Mouse (Mus musculus) gastrocnemius, postnatal 10 days (tissue): Measurements from ENCODE around the gene Sema4a. TPM values are rescaled to one million over a fixed set of nuclear protein-coding genes. Genes with fewer than 3 reads are reported as not detected.

ENCODE experiments used
- DNase-seq: peaks from one replicate; pipeline ENCODE4 v3.0.0; 2021; ENCODE audit warnings: mixed read lengths
- total RNA-seq, 2 experiments: library from RNA; stranded (reverse); gene quantifications; 2 replicates each; pipeline ENCODE4 v1.2.3; 2021

Sema4a gene
- total RNA-seq, 2 experiments from 2014 or later: 2.3 to 3.7 TPM

DNA sequence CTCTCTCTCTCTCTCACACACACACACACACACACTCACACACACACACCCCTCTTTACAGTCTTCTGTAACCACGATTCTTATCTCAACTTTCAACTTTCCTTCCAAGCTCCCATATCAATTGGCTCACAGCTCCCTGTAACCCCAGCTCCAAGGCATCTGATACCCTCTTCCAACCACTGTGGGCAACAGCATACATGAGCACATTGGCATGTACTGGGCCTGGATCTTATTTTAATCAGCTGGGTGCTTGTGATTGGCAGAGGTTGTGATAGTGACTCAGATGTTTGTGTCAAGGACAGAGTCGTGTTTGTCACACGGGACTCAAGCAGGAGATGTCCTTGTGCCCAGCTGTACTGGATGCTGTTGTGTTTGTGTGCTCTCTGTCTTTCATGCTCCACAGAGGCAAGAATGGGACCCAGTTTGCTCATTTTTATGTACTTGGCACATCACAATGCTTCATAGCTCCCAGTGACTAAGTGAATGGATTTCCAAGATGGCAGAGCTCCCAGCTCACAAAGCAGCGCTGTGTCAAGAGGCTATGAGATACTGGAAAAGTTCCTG, 33.6 kb downstream of the Sema4a start:
- DNase-seq: no peak

DNA sequence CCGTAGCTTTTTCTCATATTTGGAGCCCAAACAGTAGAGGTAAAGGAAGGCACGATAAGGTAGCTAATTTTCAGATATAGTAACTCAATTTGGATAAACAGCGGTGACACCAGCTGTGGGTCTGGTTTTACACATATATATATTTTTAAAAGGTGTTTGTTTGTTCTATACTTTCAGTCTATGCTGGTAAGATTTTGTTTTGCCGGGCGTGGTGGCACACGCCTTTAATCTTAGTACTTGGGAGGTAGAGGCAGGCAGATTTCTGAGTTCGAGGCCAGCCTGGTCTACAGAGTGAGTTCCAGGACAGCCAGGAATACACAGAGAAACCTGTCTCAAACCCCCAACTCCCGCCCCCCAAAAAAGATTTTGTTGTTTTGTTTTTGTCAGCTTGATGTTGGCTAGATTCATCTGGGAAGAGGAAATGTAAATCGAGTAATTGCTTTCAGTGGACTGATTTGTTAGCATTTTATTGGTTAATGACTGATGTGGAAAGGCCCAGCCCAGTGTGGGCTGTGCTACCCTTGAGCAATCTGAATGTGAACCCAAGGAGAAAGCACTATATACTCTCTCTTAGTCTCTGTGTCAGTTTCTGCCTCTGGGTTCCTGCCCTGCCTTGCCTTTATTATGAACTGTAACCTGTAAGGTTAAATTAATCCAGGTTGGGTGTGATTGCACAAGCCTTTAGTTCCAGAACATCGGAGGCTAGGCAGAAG, 35.1 kb downstream of the Sema4a start:
- no peak for DNase-seq

DNA sequence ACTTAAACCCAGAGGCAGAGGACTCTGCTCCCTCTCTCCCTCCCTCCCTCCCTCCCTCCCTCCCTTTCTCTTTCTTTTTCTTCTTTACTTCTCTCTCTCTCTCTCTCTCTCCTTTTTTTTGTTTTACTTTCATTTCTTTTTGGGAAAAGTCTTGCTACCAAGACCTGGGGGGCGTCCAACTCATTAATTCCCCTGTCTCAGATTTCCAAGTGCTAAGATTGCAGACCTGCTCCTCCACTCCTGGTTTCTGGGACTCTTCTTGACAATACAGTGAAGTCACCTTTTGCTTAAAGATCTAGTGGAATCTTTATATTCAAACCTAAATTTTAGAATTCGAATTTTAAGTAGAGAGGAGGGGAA, 35.7 kb downstream of the Sema4a start:
- no peak for DNase-seq

DNA sequence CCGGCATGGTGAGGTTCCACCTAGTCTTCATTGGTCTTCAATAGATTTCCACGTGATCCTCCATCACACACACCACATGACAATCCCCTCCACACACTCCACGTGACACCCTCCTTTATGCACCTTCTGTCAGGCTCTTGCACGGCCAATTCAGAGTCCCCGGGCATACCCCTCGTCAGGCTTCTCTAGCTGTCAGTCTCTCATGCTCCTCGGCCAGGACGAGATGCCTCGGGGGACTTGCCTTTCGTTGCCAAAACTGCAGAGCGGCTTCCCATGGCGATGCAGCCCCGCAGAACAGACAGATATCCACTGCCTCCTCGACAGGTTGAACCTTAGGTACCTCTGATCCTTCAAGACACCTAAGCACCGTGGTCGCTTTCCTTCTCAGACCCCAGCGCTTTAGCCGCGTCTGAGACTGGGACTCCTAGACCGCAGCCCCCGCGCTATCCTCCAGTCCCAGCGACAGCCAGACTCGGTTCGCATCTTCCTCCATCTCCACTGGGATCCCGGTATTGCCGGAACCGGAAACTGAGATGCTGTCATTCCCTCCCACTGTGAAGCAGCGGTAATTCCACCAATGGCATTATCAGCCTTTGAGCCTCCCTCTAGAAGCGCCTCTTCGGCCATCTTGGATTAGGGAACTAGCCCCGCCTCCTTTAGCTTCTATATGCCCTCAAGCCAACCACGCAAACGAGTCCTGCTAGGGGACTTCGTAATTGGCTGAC, 36.2 kb downstream of the Sema4a start, which contains the start of gene Slc25a44:
Slc25a44 (minus strand) TSS at position 535 of the 725 bp plus-strand sequence.
- peak; percentile 83 for DNase-seq

DNA sequence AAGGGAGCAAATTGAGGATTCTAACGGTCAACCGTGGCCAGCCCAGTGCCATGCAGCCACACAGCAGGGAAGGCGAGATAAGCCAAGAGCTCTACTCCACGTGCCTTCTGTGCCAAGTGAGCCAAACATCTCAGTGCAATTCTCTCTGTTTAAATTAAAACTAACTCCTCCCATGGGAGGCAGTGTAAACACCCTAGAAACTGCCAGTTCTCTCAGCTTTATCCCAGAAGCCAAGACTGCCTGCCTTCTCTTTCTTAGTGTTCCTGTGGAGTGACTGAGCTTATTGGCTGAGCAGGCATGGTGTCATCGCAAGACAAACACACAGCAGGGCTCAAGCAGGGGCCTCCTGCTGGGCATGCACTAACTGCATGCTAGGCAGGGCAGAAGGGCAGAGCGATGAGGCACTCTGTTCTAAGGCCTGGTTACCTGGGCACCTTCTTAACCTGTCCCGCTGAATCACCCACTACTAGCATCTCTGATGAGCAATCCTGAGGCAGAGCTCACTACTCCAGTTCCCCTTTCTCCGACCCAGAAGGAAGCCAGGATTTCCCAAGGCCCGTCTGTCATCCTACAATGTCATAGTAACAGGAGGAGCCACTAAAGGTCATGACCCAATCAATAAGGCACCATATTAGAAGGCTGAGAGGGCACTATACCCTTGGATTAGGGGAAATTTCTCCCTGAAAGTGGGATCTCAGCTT, 38.8 kb downstream of the Sema4a start:
- DNase-seq: no peak

DNA sequence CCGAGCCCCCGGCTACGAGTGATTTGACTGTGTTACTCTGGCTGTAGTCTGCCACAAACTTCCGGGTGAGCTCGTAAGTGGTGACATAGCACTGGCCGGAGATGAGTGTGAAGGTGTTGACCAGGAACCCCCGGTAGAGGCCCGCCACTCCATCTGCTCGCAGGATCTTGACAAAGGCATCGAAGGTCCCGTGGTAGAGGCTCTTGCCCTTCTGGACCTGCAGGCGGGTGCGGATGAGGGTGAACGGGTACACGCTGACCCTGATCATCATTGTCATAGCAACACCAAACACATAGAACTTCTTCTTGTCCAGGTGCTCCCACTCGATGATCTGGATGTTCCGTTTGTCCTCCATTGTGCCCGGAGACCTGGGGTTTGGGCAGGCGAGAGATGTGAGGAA, 40.2 kb downstream of the Sema4a start:
- DNase-seq: no peak

DNA sequence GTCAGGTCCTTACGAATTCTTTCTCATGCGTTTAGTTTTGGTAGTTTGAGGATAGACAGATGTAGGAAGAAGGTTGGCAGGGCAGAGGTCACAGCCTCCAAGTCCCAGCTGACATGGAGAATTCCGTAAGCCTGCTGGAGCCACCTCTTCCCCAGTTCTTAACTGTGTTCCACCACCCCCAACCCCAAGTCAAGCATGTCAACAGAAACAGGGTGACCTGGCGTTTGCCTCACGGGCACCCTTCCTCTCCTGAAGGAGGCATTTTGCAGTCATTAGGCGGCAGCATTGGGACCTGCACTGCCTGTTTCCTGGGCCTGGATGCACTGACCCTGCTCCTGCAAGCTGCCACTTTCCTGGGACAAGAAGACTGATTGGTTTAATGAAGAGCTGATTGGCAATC, 43.0 kb downstream of the Sema4a start:
- no peak for DNase-seq

DNA sequence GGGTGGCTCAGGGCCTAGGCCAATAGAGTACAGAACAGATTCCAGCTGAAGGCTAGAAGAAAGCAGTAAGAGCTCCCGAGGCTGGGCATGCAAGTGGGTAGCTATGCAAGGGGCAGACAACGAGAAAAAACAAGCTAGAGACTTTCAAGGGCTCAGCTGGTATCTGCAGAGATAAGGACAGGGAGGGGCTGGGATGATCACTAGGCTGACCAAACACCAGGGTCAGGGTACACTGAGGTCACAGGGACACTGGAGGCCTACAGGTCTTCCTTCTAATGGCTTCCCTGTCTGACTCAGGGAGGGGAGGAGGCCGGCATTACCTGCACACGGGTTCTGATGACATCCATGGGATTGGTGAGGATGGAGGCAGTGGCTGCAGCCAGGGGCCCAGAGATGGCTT, 45.3 kb downstream of the Sema4a start:
- DNase-seq: no peak

DNA sequence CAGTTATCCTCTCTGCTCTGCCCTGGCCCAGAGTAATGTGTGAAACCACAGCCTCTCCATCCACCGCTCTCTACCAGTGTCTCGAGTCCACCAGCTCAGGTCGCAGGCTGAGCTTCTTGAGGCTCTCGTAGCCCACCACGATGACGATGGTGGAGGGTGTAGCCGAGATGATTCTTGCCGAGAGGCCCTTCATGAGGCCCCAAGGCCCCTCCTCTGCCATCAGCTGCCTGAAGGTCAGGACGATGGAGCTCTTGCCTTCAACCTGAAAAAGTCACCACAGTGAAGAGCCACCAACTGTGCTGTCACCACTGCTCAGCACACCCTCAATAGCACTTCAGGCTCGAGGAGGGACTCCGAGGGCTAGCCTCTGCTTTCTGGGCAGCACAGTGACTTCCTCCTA, 48.3 kb downstream of the Sema4a start:
- DNase-seq: no peak

DNA sequence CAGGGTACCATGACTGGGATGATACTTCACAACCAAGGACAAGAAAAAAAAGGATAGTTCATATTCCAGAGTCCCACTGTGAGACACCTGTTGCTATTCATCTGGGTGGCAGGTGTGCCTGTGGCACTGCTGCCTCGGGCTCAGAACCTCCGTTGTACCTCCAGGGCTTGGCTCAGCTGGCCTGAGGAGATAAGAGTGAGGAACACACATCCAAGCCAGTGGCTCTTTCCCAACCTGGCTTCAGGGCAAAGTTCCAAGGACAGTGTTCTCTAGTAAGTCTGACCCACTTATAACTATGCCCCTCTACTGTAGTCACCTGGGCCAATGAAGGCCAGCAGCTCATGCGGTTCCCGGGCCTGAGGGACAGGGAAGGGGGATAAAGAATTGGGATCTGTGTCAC, 49.3 kb downstream of the Sema4a start:
- no peak for DNase-seq

DNA sequence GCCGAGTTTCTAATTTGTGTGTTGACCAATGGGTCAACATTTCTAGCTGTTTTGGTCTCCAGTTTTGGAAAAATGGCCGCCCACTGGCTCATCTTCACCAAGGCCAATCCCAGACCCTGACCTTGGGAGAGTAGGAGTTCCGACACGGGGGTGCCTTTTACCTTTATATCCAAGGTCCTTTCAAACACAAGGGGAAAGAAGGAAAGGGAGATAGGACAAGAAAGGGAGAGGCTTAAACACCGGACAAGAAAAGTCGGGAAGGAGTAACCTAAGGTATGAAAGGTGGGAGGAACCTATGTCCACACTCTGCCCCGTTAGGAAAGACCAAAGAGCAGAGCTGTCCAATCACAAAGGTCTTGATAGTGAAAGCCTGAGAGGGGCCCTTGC, 50.3 kb downstream of the Sema4a start:
- DNase-seq: no peak

DNA sequence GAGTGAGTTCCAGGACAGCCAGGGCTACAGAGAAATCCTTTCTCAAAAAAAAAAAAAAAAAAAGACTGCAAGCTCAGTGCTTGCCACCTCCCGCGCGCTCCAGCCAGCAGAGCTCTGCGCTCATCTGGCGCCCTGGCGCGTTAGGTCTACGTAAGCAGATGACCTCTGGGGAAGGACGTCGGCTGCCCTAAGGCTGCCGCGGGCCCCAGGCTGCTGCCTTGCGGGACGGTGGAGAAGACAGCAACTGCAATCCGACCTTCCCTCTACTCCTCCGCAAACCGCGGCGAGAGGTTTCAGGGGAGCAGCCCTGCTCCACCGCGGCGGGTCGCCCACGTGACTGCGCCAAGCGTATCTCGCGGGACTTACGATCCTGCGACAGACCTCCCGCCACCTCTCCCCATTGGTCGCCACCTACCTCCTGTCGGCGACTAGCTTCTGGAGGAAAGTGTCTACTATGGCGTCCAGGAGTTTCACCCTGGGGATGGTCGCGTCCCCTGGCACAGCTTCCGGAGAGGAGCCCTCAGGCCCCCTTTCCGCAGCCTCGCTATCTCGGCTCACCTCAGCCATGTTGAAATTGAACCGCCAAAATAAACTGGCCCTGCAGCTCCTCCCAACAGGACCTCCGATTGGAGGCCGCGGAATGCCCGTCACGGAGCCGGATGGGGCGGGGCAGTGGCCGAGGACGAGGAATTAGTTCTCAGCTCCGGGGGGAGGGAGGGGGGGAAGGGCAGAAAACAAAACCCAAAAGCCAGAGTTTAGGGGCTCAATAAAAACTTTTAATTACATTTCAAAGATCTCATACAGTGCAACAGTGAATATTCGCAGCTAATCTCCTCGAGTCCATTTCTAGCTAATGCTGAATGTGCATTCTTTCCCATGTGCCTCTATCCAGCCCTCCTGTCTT, 51.0 kb downstream of the Sema4a start, which contains the start of gene Pmf1:
Pmf1 (minus strand) TSS at position 591 of the 904 bp plus-strand sequence.
- peak; percentile 90 for DNase-seq

DNA sequence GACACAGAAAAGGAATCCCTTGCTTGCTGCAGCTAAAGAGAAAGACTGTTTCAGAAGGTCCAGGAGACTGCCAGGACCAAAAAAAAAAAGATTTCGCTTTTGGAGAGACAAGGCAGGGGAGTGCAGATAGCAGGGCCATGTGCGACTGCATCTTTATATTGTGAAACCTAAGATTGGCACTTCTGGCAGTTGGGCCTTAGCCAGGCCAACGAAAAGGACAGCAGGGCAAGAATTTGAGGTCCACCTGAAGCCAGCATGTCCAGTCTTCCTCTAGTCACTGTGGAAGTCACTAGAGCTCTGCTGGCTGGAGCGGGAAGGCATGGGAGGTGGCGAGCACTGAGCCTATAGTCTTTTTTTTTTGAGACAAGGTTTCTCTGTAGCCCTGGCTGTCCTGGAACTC, 52.0 kb downstream of the Sema4a start:
- DNase-seq: no peak

DNA sequence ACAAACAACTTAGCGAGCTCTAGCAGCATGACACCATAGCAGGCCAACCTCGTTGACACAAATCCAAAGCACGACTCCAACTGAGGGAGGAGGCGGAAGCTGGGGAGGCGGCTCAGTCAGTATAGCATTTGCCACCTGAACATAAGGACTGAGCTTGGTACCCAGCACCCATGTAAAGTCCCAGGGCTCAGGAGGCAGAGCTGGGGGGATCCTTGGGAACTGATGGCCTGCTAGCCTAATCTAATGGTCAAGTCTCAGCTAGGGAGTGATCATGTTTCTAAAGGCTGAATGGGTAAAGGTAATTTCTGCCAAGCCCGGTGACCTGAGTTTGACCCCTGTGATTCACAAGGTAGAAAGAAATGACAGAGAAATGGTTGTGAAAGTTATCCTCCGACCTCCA, 53.5 kb downstream of the Sema4a start:
- DNase-seq: no peak

DNA sequence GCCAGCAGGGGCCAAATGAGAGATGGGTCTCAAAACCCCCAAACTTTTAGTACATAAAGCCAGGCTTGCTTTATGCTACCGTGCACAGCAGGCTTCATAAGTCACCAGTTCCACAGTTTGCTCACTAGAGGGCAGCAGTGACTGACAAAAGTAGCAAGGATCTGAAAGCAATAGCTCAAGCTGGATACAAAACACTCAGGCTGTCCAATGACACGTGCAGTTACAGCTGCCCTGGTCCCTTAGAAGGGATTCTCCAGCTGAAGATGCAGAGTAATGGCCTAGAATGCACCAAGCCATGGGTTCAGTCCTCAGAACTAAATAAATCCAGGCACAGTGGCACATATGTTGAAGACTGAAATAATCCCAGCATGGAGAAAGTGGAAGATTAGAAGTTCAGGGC, 53.9 kb downstream of the Sema4a start:
- DNase-seq: peak; percentile 44

DNA sequence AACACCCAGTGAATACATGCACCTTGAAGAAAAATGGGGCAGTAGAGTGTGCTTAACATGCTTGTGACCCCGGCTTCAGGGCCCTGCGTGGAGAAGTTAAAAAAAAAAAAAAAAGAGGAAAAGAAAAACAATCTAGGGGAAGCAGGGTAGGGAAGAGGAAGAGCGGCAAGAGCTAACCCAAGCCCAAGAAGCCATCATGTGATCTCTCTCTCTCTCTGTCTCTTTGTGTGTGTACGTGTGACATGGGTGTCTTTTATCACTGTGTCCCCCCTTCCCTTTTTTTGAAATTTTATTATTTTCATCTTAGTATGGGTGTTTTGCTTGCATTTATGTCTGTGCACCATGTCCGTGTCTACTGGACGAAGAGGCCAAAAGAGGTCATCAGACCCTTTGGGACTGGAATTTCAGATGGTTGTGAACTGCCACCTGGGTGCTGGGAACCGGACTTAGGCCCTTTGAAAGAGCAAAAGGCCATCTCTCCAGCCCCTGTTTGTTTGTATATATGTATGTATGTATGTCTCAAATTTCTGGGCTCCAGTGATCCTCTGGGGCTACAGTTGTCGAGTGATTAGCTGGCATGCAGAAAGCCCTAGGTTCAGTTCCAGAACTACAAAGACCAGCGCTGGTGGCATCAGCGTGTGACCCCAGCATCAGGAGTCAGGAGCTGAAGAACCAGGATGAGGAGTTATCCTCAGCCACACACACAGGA, 57.3 kb downstream of the Sema4a start:
- DNase-seq: no peak

DNA sequence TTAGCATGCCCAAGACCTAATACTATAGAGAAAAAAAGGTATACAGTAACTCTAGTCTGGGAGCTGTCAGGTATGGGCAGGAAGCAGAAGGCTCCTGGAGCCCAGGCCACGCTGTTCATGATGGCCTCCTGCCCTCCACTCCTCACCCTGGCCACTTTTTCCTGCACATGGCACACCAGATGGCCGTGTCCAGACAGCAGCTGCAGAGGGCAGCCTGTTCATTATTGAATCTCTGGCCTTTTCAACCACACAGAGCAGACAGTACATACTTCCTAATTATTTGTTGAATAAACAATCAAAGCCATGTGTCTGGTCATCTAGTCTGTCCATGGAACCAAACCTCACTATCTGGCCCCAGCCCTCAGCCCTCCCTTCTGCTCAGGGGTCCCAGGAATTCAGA, 62.3 kb downstream of the Sema4a start:
- DNase-seq: no peak

DNA sequence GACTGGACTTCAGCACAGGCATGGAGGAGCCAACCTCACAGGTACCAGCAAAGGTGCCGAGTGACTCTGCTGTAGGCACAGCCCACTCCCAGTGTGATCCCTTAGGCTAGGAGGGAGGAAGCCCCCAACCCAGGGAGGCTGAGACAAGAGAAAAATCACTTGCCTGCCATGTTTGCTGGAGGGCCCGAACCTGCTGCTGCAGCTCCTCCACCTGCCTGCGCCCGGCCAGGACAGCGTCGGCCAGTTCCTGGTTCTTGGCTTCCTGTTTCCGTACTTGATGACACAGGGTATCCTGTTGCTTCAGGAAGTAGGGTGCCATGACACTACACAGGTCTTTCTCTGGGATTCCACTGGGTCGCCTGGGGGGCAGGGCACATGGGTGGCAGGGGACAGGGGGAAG, 65.2 kb downstream of the Sema4a start:
- no peak for DNase-seq

DNA sequence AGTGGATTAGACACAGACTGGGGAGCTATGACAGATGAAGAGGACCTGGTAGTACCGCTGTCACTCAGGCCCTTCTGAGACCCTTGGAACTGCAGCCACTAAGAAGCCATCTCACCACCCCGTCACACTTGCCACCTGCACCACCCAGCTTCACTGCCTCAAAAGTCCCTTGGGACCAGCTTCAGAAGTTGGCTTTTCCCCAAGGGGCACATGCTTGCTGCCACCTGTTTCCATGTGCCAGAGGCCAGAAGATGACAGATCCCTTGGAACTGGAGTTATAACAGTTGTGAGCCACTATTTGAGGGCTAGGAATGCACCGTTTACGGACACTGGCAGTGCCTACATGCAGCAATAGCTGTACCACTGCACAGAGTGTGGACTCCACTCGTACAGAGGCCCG, 65.7 kb downstream of the Sema4a start:
- no peak for DNase-seq

DNA sequence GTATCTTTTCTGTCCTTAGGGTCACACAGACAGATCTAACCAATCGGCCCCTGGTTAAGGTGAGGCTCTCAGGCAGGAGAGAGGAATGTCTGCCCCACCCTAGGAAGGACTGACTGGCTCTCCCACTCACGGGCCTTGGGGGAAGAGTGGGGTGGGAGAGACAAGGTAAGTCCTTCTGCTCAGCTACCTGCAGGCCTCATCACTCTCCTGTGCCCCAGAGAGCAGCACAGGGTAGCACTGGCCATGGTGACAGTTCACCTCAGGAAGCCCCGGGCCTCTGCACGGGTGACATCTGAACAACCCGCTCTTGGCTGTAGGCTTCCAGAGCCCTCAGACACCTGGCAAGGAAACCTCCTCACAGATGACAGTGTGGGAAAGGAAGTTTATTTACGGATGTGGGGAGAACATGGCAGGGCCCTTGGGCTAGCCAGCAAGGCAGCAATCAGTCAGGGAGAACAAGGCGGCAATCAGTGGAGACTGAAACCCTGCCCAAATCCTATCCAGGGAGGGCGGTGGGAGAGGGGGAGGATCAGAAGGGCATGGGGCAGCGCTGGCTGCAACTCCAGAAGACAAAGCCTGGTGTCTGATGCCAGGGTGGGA, 67.1 kb downstream of the Sema4a start:
- no peak for DNase-seq
